Mouse (Mus musculus) heart, postnatal 25 days (tissue): ENCODE results near the gene Zmym1. TPM values are rescaled to one million over a fixed set of nuclear protein-coding genes. Genes with fewer than 3 reads are reported as not detected.
"Not testable (repeated sequence)": the region's sequence is repeated elsewhere in the genome, so short reads cannot be mapped to it uniquely, and the experiment has no call there.

Experiments used
- DNase-seq: peaks from one replicate; pipeline ENCODE4 v3.0.0; 2022; ENCODE audit warnings: low spot score
- intact Hi-C: fragments of 180-260 bp; cut with DNase I; formaldehyde crosslinking; loops from one replicate; pipeline ENCODE4 v1.15.1; 2025
- total RNA-seq, 2 experiments: library from RNA; stranded (reverse); gene quantifications; 2 replicates each; pipeline ENCODE4 v1.2.3; 2021

Zmym1 gene
- 1 to 10 TPM; 6.1 to 7.0 TPM for total RNA-seq

GRCm38 (mm10) chr4:127060585-127061290, at the start of gene Zmym1:
Zmym1 (minus strand) TSS chr4:127061152.
- intact Hi-C loops: no loop called here
- DNase-seq: peak; percentile 82

- DNase-seq: no peak
- intact Hi-C loops: no loop called here
Measured at GRCm38 (mm10) chr4:127110570-127110969, 49.6 kb upstream of the Zmym1 start.

- intact Hi-C loops: no loop called here
- DNase-seq: no peak
Measured at GRCm38 (mm10) chr4:127107566-127107965, 46.6 kb upstream of the Zmym1 start.

GRCm38 (mm10) chr4:127099552-127099951, 38.6 kb upstream of the Zmym1 start:
- DNase-seq, intact Hi-C loops: not testable (repeated sequence)

GRCm38 (mm10) chr4:127095090-127095489, 34.1 kb upstream of the Zmym1 start:
- intact Hi-C loops: no loop called here
- DNase-seq: no peak

GRCm38 (mm10) chr4:127091188-127091587, 30.2 kb upstream of the Zmym1 start:
- intact Hi-C loops: no loop called here
- DNase-seq: no peak

GRCm38 (mm10) chr4:127085761-127086160, 24.8 kb upstream of the Zmym1 start:
- DNase-seq: no peak
- intact Hi-C loops: no loop called here

- intact Hi-C loops: no loop called here
- no peak for DNase-seq
Measured at GRCm38 (mm10) chr4:127083131-127083530, 22.2 kb upstream of the Zmym1 start.

- intact Hi-C loops: no loop called here
- no peak for DNase-seq
Measured at GRCm38 (mm10) chr4:127080806-127081205, 19.9 kb upstream of the Zmym1 start.

GRCm38 (mm10) chr4:127076875-127077548, 16.1 kb upstream of the Zmym1 start, which contains the start of gene Zmym6:
Zmym6 (plus strand) TSS chr4:127077383.
- DNase-seq: peak; percentile 91
- intact Hi-C loops: loop anchor here (5.0 to 10.0 kb wide), 3 partner anchors 110 to 400 kb away; partner anchors contain the start of genes Psmb2, Smim12 and Zmym4

GRCm38 (mm10) chr4:127074915-127075314, 14.0 kb upstream of the Zmym1 start:
- no peak for DNase-seq
- intact Hi-C loops: loop anchor here (5.0 to 10.0 kb wide), 3 partner anchors 108 to 398 kb away; partner anchors contain the start of genes Psmb2, Smim12 and Zmym4

- intact Hi-C loops: no loop called here
- no peak for DNase-seq
Measured at GRCm38 (mm10) chr4:127064051-127064450, 3.1 kb upstream of the Zmym1 start.

GRCm38 (mm10) chr4:127054522-127055198, 6.3 kb downstream of the Zmym1 start:
- intact Hi-C loops: loop anchor here (5.0 kb wide), 1 partner anchor 32 kb away; the partner anchor contains the start of gene Sfpq
- DNase-seq: no peak

GRCm38 (mm10) chr4:127053071-127053470, 7.9 kb downstream of the Zmym1 start:
- DNase-seq: no peak

GRCm38 (mm10) chr4:127051121-127051520, 9.8 kb downstream of the Zmym1 start:
- intact Hi-C loops: no loop called here

More at GRCm38 (mm10) chr4:127053071-127053470, 7.9 kb downstream of the Zmym1 start:
- intact Hi-C loops: no loop called here

GRCm38 (mm10) chr4:127043540-127043939, 17.4 kb downstream of the Zmym1 start:
- no peak for DNase-seq
- intact Hi-C loops: no loop called here

More at GRCm38 (mm10) chr4:127051121-127051520, 9.8 kb downstream of the Zmym1 start:
- no peak for DNase-seq

GRCm38 (mm10) chr4:127039871-127040483, 21.0 kb downstream of the Zmym1 start:
- intact Hi-C loops: no loop called here
- DNase-seq: no peak

- intact Hi-C loops: no loop called here
- no peak for DNase-seq
Measured at GRCm38 (mm10) chr4:127038828-127039349, 22.1 kb downstream of the Zmym1 start.

GRCm38 (mm10) chr4:127037908-127038827, 22.8 kb downstream of the Zmym1 start:
- intact Hi-C loops: no loop called here
- DNase-seq: no peak
